Mouse (Mus musculus): ENCODE results near the gene Lamp2. TPM values are rescaled to one million over a fixed set of nuclear protein-coding genes. Genes with fewer than 3 reads are reported as not detected.

Lamp2 gene
- polyA plus RNA-seq, 1 experiment from 2014 or later = 94.5 TPM

- WGBS = 37% methylated on average over 3 of the region's 3 CpGs
- ATAC-seq (ENCODE audit: insufficient number of reproducible peaks, insufficient read depth, low FRiP score, low TSS enrichment) = no peak
Measured at GRCm38 (mm10) chrX:38456635-38457006, 367 bp upstream of the Lamp2 start.

GRCm38 (mm10) chrX:38455474-38455873, 780 bp downstream of the Lamp2 start:
- Histone ChIP-seq H3K4me3 (peak overlapping the region; percentile 64), H3K36me3 (no peaks in the 10 kb centered on the region), H3K4me1 (no peaks in the 10 kb centered on the region), H3K9ac (peak overlapping the region; percentile 72), H3K9me3 (no peaks in the 10 kb centered on the region), H3K27me3 (no peaks in the 10 kb centered on the region), H3K27ac (peak overlapping the region; percentile 77; the same call in 1 of the 2 replicates), H3K4me2 (replicated peaks) (peak overlapping the region; percentile 54)
- WGBS = 20% methylated on average over 7 of the region's 7 CpGs
- no peak for ATAC-seq (ENCODE audit: insufficient number of reproducible peaks, insufficient read depth, low FRiP score, low TSS enrichment)

More at GRCm38 (mm10) chrX:38456635-38457006, 367 bp upstream of the Lamp2 start:
- H3K4me3 ChIP-seq = no peak overlapping the region
- no peaks in the 10 kb centered on the region for H3K27me3 ChIP-seq
- no peaks in the 10 kb centered on the region for H3K4me1 ChIP-seq
- H3K4me2 ChIP-seq (replicated peaks) = no peak overlapping the region
- no peaks in the 10 kb centered on the region for H3K36me3 ChIP-seq
- no peaks in the 10 kb centered on the region for H3K9me3 ChIP-seq
- H3K9ac ChIP-seq = no peak overlapping the region
- H3K27ac ChIP-seq = no peak overlapping the region

GRCm38 (mm10) chrX:38454900-38455299, 1.4 kb downstream of the Lamp2 start:
- Histone ChIP-seq H3K9ac (no peak overlapping the region), H3K4me1 (no peaks in the 10 kb centered on the region), H3K36me3 (0 out of 2 replicates have a peak, but pooled peaks cover 4% of the 10 kb centered on the region), H3K4me3 (peak overlapping the region; percentile 64; the same call in 1 of the 2 replicates), H3K27ac (no peak overlapping the region), H3K9me3 (no peaks in the 10 kb centered on the region), H3K4me2 (replicated peaks) (peak overlapping the region; percentile 54), H3K27me3 (no peaks in the 10 kb centered on the region)
- ATAC-seq (ENCODE audit: insufficient number of reproducible peaks, insufficient read depth, low FRiP score, low TSS enrichment) = no peak
- WGBS = 26% methylated on average over 2 of the region's 2 CpGs

GRCm38 (mm10) chrX:38453924-38454323, 2.3 kb downstream of the Lamp2 start:
- H3K4me2 ChIP-seq (replicated peaks) = no peak overlapping the region
- H3K9me3 ChIP-seq = no peaks in the 10 kb centered on the region
- H3K36me3 ChIP-seq = peaks cover 8% of the 10 kb centered on the region; the same call in 1 of the 2 replicates
- 86% methylated on average over 5 of the region's 5 CpGs for WGBS
- H3K4me1 ChIP-seq = no peaks in the 10 kb centered on the region
- no peak overlapping the region for H3K27ac ChIP-seq
- H3K4me3 ChIP-seq = no peak overlapping the region
- ATAC-seq (ENCODE audit: insufficient number of reproducible peaks, insufficient read depth, low FRiP score, low TSS enrichment) = no peak
- H3K9ac ChIP-seq = no peak overlapping the region
- H3K27me3 ChIP-seq = no peaks in the 10 kb centered on the region

GRCm38 (mm10) chrX:38450476-38450875, 5.8 kb downstream of the Lamp2 start:
- Histone ChIP-seq H3K4me1 (no peaks in the 10 kb centered on the region), H3K27me3 (no peaks in the 10 kb centered on the region), H3K9ac (no peak overlapping the region), H3K36me3 (peaks cover 8% of the 10 kb centered on the region; the same call in 1 of the 2 replicates), H3K4me2 (replicated peaks) (no peak overlapping the region), H3K4me3 (no peak overlapping the region), H3K9me3 (no peaks in the 10 kb centered on the region), H3K27ac (no peak overlapping the region)
- 92% methylated on average over 6 of the region's 6 CpGs for WGBS
- ATAC-seq (ENCODE audit: insufficient number of reproducible peaks, insufficient read depth, low FRiP score, low TSS enrichment) = no peak

- no peak overlapping the region for H3K4me3 ChIP-seq
- no peaks in the 10 kb centered on the region for H3K4me1 ChIP-seq
- WGBS = 77% methylated on average over 1 of the region's 1 CpGs
- no peaks in the 10 kb centered on the region for H3K27me3 ChIP-seq
- no peak for ATAC-seq (ENCODE audit: insufficient number of reproducible peaks, insufficient read depth, low FRiP score, low TSS enrichment)
- H3K9ac ChIP-seq = no peak overlapping the region
- H3K27ac ChIP-seq = no peak overlapping the region
- peaks cover 8% of the 10 kb centered on the region; the same call in 1 of the 2 replicates for H3K36me3 ChIP-seq
- no peaks in the 10 kb centered on the region for H3K9me3 ChIP-seq
- no peak overlapping the region for H3K4me2 ChIP-seq (replicated peaks)
Measured at GRCm38 (mm10) chrX:38445705-38446104, 10.5 kb downstream of the Lamp2 start.

GRCm38 (mm10) chrX:38442425-38442824, 13.8 kb downstream of the Lamp2 start:
- H3K9me3 ChIP-seq = no peaks in the 10 kb centered on the region

GRCm38 (mm10) chrX:38439629-38440028, 16.6 kb downstream of the Lamp2 start:
- WGBS = 63% methylated on average over 2 of the region's 2 CpGs
- Histone ChIP-seq H3K4me3 (no peak overlapping the region), H3K36me3 (no peaks in the 10 kb centered on the region), H3K4me2 (replicated peaks) (no peak overlapping the region), H3K9ac (no peak overlapping the region), H3K27ac (no peak overlapping the region), H3K4me1 (no peaks in the 10 kb centered on the region), H3K9me3 (no peaks in the 10 kb centered on the region), H3K27me3 (no peaks in the 10 kb centered on the region)
- no peak for ATAC-seq (ENCODE audit: insufficient number of reproducible peaks, insufficient read depth, low FRiP score, low TSS enrichment)

More at GRCm38 (mm10) chrX:38442425-38442824, 13.8 kb downstream of the Lamp2 start:
- Histone ChIP-seq H3K27ac (no peak overlapping the region), H3K9ac (no peak overlapping the region), H3K4me3 (no peak overlapping the region), H3K4me2 (replicated peaks) (no peak overlapping the region), H3K4me1 (no peaks in the 10 kb centered on the region), H3K27me3 (no peaks in the 10 kb centered on the region), H3K36me3 (no peaks in the 10 kb centered on the region)
- WGBS = 79% methylated on average over 1 of the region's 1 CpGs
- ATAC-seq (ENCODE audit: insufficient number of reproducible peaks, insufficient read depth, low FRiP score, low TSS enrichment) = no peak

GRCm38 (mm10) chrX:38438147-38438791, 18.0 kb downstream of the Lamp2 start:
- H3K4me1 ChIP-seq = no peaks in the 10 kb centered on the region
- H3K9me3 ChIP-seq = no peaks in the 10 kb centered on the region
- ATAC-seq (ENCODE audit: insufficient number of reproducible peaks, insufficient read depth, low FRiP score, low TSS enrichment) = no peak
- no peaks in the 10 kb centered on the region for H3K36me3 ChIP-seq
- 52% methylated on average over 7 of the region's 7 CpGs for WGBS
- H3K9ac ChIP-seq = no peak overlapping the region
- H3K4me3 ChIP-seq = no peak overlapping the region
- no peak overlapping the region for H3K4me2 ChIP-seq (replicated peaks)
- H3K27me3 ChIP-seq = no peaks in the 10 kb centered on the region
- no peak overlapping the region for H3K27ac ChIP-seq

- Histone ChIP-seq H3K36me3 (peaks cover 9% of the 10 kb centered on the region; the same call in 1 of the 2 replicates), H3K27ac (no peak overlapping the region), H3K9me3 (no peaks in the 10 kb centered on the region), H3K4me1 (no peaks in the 10 kb centered on the region), H3K27me3 (no peaks in the 10 kb centered on the region), H3K9ac (no peak overlapping the region), H3K4me3 (no peak overlapping the region), H3K4me2 (replicated peaks) (no peak overlapping the region)
- WGBS = 84% methylated on average over 4 of the region's 4 CpGs
- no peak for ATAC-seq (ENCODE audit: insufficient number of reproducible peaks, insufficient read depth, low FRiP score, low TSS enrichment)
Measured at GRCm38 (mm10) chrX:38429455-38429854, 26.8 kb downstream of the Lamp2 start.

- H3K9me3 ChIP-seq = no peaks in the 10 kb centered on the region
- WGBS = 87% methylated on average over 3 of the region's 3 CpGs
- no peak overlapping the region for H3K9ac ChIP-seq
- no peak overlapping the region for H3K4me2 ChIP-seq (replicated peaks)
- no peak overlapping the region for H3K4me3 ChIP-seq
- H3K4me1 ChIP-seq = no peaks in the 10 kb centered on the region
- H3K27me3 ChIP-seq = no peaks in the 10 kb centered on the region
- H3K27ac ChIP-seq = no peak overlapping the region
- no peak for ATAC-seq (ENCODE audit: insufficient number of reproducible peaks, insufficient read depth, low FRiP score, low TSS enrichment)
- peaks cover 9% of the 10 kb centered on the region; the same call in 1 of the 2 replicates for H3K36me3 ChIP-seq
Measured at GRCm38 (mm10) chrX:38428818-38429440, 27.3 kb downstream of the Lamp2 start.

- 69% methylated on average over 1 of the region's 1 CpGs for WGBS
- ATAC-seq (ENCODE audit: insufficient number of reproducible peaks, insufficient read depth, low FRiP score, low TSS enrichment) = no peak
- H3K4me2 ChIP-seq (replicated peaks) = no peak overlapping the region
- no peaks in the 10 kb centered on the region for H3K9me3 ChIP-seq
- H3K4me3 ChIP-seq = no peak overlapping the region
- H3K9ac ChIP-seq = no peak overlapping the region
- H3K27me3 ChIP-seq = no peaks in the 10 kb centered on the region
- H3K36me3 ChIP-seq = peaks cover 9% of the 10 kb centered on the region; the same call in 1 of the 2 replicates
- no peak overlapping the region for H3K27ac ChIP-seq
- no peaks in the 10 kb centered on the region for H3K4me1 ChIP-seq
Measured at GRCm38 (mm10) chrX:38426043-38426442, 30.2 kb downstream of the Lamp2 start.
